ENCODE assay signal across 8 mouse cellular contexts in genomic region chr12:86894841-86895428, GRCm38 (mm10). TPM values are rescaled to one million over a fixed set of nuclear protein-coding genes. Genes with fewer than 3 reads are reported as not detected.
DNase-seq lines count a peak whose midpoint lies in the region; ATAC-seq and TF ChIP-seq lines count a peak whose summit lies in the region.

No protein-coding gene starts in this region.

- TF ChIP-seq EP300 in liver, postnatal 0 days (IDR thresholded peaks at IDR 0.05; ENCODE audit: low read depth) = 0 out of 2 replicates have a peak, but pooled peaks have one; percentile 3

- H3K27me3 ChIP-seq in heart, embryonic 12.5 days (replicated peaks) = no peaks in the 10 kb centered on the region
- H3K27me3 ChIP-seq in hindbrain, embryonic 10.5 days (ENCODE audit: insufficient read depth, poor library complexity, severe bottlenecking) = peaks cover 12% of the 10 kb centered on the region
- H3K27me3 ChIP-seq in liver, postnatal 0 days (ENCODE audit: insufficient read depth, low read length) = no peaks in the 10 kb centered on the region
- no peaks in the 10 kb centered on the region for H3K27me3 ChIP-seq in small intestine, adult 2 months (ENCODE audit: control insufficient read depth, insufficient read depth, low read length)

- no peaks in the 10 kb centered on the region for H3K9me3 ChIP-seq in heart, embryonic 12.5 days (replicated peaks)
- H3K9me3 ChIP-seq in hindbrain, embryonic 10.5 days = no peaks in the 10 kb centered on the region
- H3K9me3 ChIP-seq in liver, postnatal 0 days (ENCODE audit: low read length) = no peaks in the 10 kb centered on the region

- DNase-seq in heart, postnatal 10 days = no peak
- peak; percentile 79 to 81 for DNase-seq in cerebellum, postnatal 10 days
- peak; percentile 68 for DNase-seq in hindbrain, embryonic 10.5 days (ENCODE audit: low spot score)
- peak; percentile 50 for DNase-seq in liver, postnatal 0 days
- no peak for DNase-seq in testis, postnatal 14 days (ENCODE audit: low spot score)

- TF ChIP-seq CTCF in liver, postnatal 0 days (IDR thresholded peaks at IDR 0.05; ENCODE audit: low read depth) = no peak
- no peak for TF ChIP-seq CTCF in small intestine, adult 2 months (IDR thresholded peaks at IDR 0.05; ENCODE audit: extremely low read depth, insufficient read length, insufficient replicate concordance, low read depth, low read length)

- under 1% methylated on average over 12 of the region's 12 CpGs for WGBS in heart, embryonic 12.5 days
- WGBS in hindbrain, embryonic 10.5 days = under 1% methylated on average over 12 of the region's 12 CpGs
- WGBS in liver, postnatal 0 days (ENCODE audit: insufficient replicate concordance) = 3% methylated on average over 12 of the region's 12 CpGs
- WGBS in small intestine, adult 2 months = under 1% methylated on average over 12 of the region's 12 CpGs

- H3K4me2 ChIP-seq in heart, embryonic 12.5 days = peak overlapping the region; percentile 75
- peak overlapping the region; percentile 92 for H3K4me2 ChIP-seq in liver, postnatal 0 days (ENCODE audit: low read depth, low read length)

- peak overlapping the region; percentile 95 for H3K27ac ChIP-seq in heart, embryonic 12.5 days (ENCODE audit: poor library complexity, severe bottlenecking)
- H3K27ac ChIP-seq in hindbrain, embryonic 10.5 days = peak overlapping the region; percentile 94
- H3K27ac ChIP-seq in liver, postnatal 0 days (ENCODE audit: low read depth) = peak overlapping the region; percentile 99
- H3K27ac ChIP-seq in small intestine, adult 2 months (ENCODE audit: insufficient read depth, low read depth, low read length) = peak overlapping the region; percentile 91

- H3K4me1 ChIP-seq in heart, embryonic 12.5 days (replicated peaks) = peaks cover 86% of the 10 kb centered on the region
- peaks cover 99% of the 10 kb centered on the region for H3K4me1 ChIP-seq in hindbrain, embryonic 10.5 days (replicated peaks)
- H3K4me1 ChIP-seq in liver, postnatal 0 days (ENCODE audit: insufficient read depth) = peaks cover 77% of the 10 kb centered on the region
- H3K4me1 ChIP-seq in small intestine, adult 2 months (ENCODE audit: control insufficient read depth, insufficient read depth, insufficient read length, low read length) = peaks cover 25% of the 10 kb centered on the region

- intact Hi-C loops in heart, postnatal 10 days (cut with DNase I) = no loop called here

- peak overlapping the region; percentile 70 for H3K9ac ChIP-seq in heart, embryonic 12.5 days
- H3K9ac ChIP-seq in liver, postnatal 0 days (replicated peaks) = peak overlapping the region; percentile 74

- no peaks in the 10 kb centered on the region for H3K36me3 ChIP-seq in heart, embryonic 12.5 days
- H3K36me3 ChIP-seq in hindbrain, embryonic 10.5 days = no peaks in the 10 kb centered on the region
- H3K36me3 ChIP-seq in liver, postnatal 0 days (replicated peaks; ENCODE audit: insufficient read depth, low read length) = no peaks in the 10 kb centered on the region
- no peaks in the 10 kb centered on the region for H3K36me3 ChIP-seq in small intestine, adult 2 months (ENCODE audit: control insufficient read depth, insufficient read depth, low read length)

- TF ChIP-seq POLR2A in small intestine, adult 2 months (IDR thresholded peaks at IDR 0.05; ENCODE audit: low read depth, low read length) = no peak

- peak overlapping the region; percentile 35 for H3K4me3 ChIP-seq in heart, embryonic 12.5 days
- peak overlapping the region; percentile 57 for H3K4me3 ChIP-seq in hindbrain, embryonic 10.5 days
- H3K4me3 ChIP-seq in liver, postnatal 0 days (ENCODE audit: low read depth, low read length) = peak overlapping the region; percentile 49
- peak overlapping the region; percentile 51 for H3K4me3 ChIP-seq in small intestine, adult 2 months (ENCODE audit: low read depth, low read length)

- peak; percentile 5 for ATAC-seq in heart, embryonic 12.5 days (ENCODE audit: insufficient number of reproducible peaks, low FRiP score)
- peak; percentile 19 for ATAC-seq in CD4-positive, CD25-positive, alpha-beta regulatory T cell, adult 4 months
- ATAC-seq in liver, postnatal 0 days = peak; percentile 2

RNA-seq across cellular contexts. Expression of gene Irf2bpl, which starts 10.3 kb away (rescaled TPM):
- polyA plus RNA-seq in heart, embryonic 12.5 days (2016; fragmentation: Nextera tagmentation; extraction: Ambion mirVana) = 57.8 and 59.5 TPM in 2 replicates
- total RNA-seq in heart, postnatal 10 days (2021) = 10 to 100 TPM; 60.3 to 67.5 TPM
- polyA plus RNA-seq in CD4-positive, CD25-positive, alpha-beta regulatory T cell, adult 4 months (2017; shearing (Covaris generic)) = 10 to 100 TPM in 1 of 2 experiments, 1 to 10 TPM in 1; 7.6 to 18.8 TPM
- polyA plus RNA-seq in hindbrain, embryonic 10.5 days (2016; fragmentation: Nextera tagmentation; extraction: Ambion mirVana) = 20.3 and 34.2 TPM in 2 replicates
- 5.0 and 5.3 TPM in 2 replicates for polyA plus RNA-seq in liver, postnatal 0 days (2015; fragmentation: Nextera tagmentation; extraction: Ambion mirVana)
- 17.5 and 30.5 TPM in 2 replicates for polyA plus RNA-seq in small intestine, adult 2 months (2012; rRNA removed)

RNA-seq across cellular contexts. Expression of gene Cipc, which starts 51.9 kb away (rescaled TPM):
- 28.9 and 29.3 TPM in 2 replicates for polyA plus RNA-seq in heart, embryonic 12.5 days (2016; fragmentation: Nextera tagmentation; extraction: Ambion mirVana)
- total RNA-seq in heart, postnatal 10 days (2021) = 10 to 100 TPM; 36.5 to 45.1 TPM
- polyA plus RNA-seq in CD4-positive, CD25-positive, alpha-beta regulatory T cell, adult 4 months (2017; shearing (Covaris generic)) = 10 to 100 TPM; 20.0 to 29.3 TPM
- polyA plus RNA-seq in hindbrain, embryonic 10.5 days (2016; fragmentation: Nextera tagmentation; extraction: Ambion mirVana) = 33.9 and 35.2 TPM in 2 replicates
- 4.4 and 4.7 TPM in 2 replicates for polyA plus RNA-seq in liver, postnatal 0 days (2015; fragmentation: Nextera tagmentation; extraction: Ambion mirVana)
- 7.9 and 16.3 TPM in 2 replicates for polyA plus RNA-seq in small intestine, adult 2 months (2012; rRNA removed)

Comparison
In these comparisons a context has a peak if more than half of its experiments do, and no peak if none do; other contexts are left out.
1. DNase-seq: peak in cerebellum, postnatal 10 days (2 of 2), hindbrain, embryonic 10.5 days (single experiment) and liver, postnatal 0 days (single experiment); none in heart, postnatal 10 days (0 of 2) and testis, postnatal 14 days (single experiment).
2. Peak in every context shown above with its lines, with median percentiles within 50 percentile points of each other: ATAC-seq, H3K27ac ChIP-seq and H3K4me3 ChIP-seq.